Mouse (Mus musculus): ENCODE results near the gene Ttc27.

DNA sequence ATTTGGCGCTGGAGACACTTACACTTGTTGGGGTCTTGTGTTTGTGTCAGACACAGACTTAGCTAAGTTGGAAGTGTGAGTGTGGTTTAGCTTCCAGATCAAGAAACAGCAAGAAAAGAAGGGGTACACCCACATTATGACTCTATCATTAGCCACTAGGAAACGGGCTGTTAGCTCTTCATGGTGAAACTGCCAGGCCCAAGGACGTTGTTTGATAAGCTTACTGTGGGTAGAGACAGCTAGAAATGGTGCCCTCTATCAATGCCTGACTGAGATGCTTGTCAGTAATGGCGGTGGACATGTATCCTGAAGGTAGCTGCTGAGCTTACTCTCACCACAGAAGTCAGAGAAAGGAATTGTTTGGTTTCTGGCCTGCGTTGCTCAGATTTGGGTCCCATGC, 146.3 kb downstream of the Ttc27 start:
- TF ChIP-seq CTCF (IDR thresholded peaks at IDR 0.05; ENCODE audit: extremely low read depth, insufficient read depth, low read length) (no peak), POLR2A (IDR thresholded peaks at IDR 0.05; ENCODE audit: extremely low read depth, insufficient read depth, low read length) (no peak)
